Mouse (Mus musculus) spleen, adult 2 months (tissue): ENCODE data around the gene Dido1.

Source experiments
- CTCF ChIP-seq: fragments of 200-500 bp; IDR thresholded peaks from 2 replicates; pipeline ENCODE4 v1.5.1; 2011; ENCODE audit warnings: mild to moderate bottlenecking, inconsistent platforms; ENCODE audit not compliant: insufficient read depth, insufficient read length, insufficient replicate concordance; ENCODE audit errors: extremely low read depth
- POLR2A ChIP-seq: fragments of 200-500 bp; IDR thresholded peaks from 2 replicates; pipeline ENCODE4 v1.6.1; 2011; ENCODE audit warnings: low read depth, low read length, inconsistent platforms

GRCm38 (mm10) chr2:180695176-180695575 is 14.6 kb downstream of the Dido1 start:
- TF ChIP-seq POLR2A (no peak), CTCF (no peak)
